Comparison of ENCODE assay signal across 11 mouse cellular contexts in genomic region chr12:71885717-71886116, GRCm38 (mm10). TPM values are rescaled to one million over a fixed set of nuclear protein-coding genes. Genes with fewer than 3 reads are reported as not detected.
A peak's percentile ranks its signal among the peaks of the same experiment; 100 is the strongest.
DNase-seq lines count a peak whose midpoint lies in the region; ATAC-seq and TF ChIP-seq lines count a peak whose summit lies in the region.
"Had no signal": no experiment of that assay in that cellular context is flagged by ENCODE, and none has a peak within 500 bp of the region (broad histone marks: within the 10 kb centered on the region; RNA-seq: fewer than 3 reads in every experiment).

No protein-coding gene starts in this region.

- WGBS in liver, embryonic 15.5 days (ENCODE audit: insufficient replicate concordance), result 72% methylated on average over 4 of the region's 4 CpGs
- 69% methylated on average over 4 of the region's 4 CpGs for WGBS in liver, embryonic 11.5 days
- WGBS in small intestine, adult 2 months, result 16% methylated on average over 4 of the region's 4 CpGs

- H3K9ac ChIP-seq in liver, embryonic 15.5 days, result no peak overlapping the region
- H3K9ac ChIP-seq in liver, embryonic 11.5 days (ENCODE audit: low read depth, low read length), result no peak overlapping the region
- H3K9ac ChIP-seq: forebrain, postnatal 0 days; limb, embryonic 13.5 days had no signal

- no peaks in the 10 kb centered on the region for H3K27me3 ChIP-seq in liver, embryonic 15.5 days
- H3K27me3 ChIP-seq in liver, embryonic 11.5 days (replicated peaks; ENCODE audit: control insufficient read depth, insufficient read depth, low read length), result no peaks in the 10 kb centered on the region
- no peaks in the 10 kb centered on the region for H3K27me3 ChIP-seq in small intestine, adult 2 months (ENCODE audit: control insufficient read depth, insufficient read depth, low read length)
- H3K27me3 ChIP-seq: limb, embryonic 13.5 days had no signal

- no peaks in the 10 kb centered on the region; the same call in 1 of the 2 replicates for H3K36me3 ChIP-seq in liver, embryonic 15.5 days (replicated peaks)
- no peaks in the 10 kb centered on the region; the same call in 1 of the 2 replicates for H3K36me3 ChIP-seq in liver, embryonic 11.5 days (ENCODE audit: control insufficient read depth, insufficient read depth, low read length)
- no peaks in the 10 kb centered on the region for H3K36me3 ChIP-seq in small intestine, adult 2 months (ENCODE audit: control insufficient read depth, insufficient read depth, low read length)
- H3K36me3 ChIP-seq: limb, embryonic 13.5 days had no signal

- H3K4me2 ChIP-seq in liver, embryonic 15.5 days, result 0 out of 2 replicates have a peak overlapping the region, but pooled peaks have one; percentile 6
- H3K4me2 ChIP-seq in liver, embryonic 11.5 days, result no peak overlapping the region
- H3K4me2 ChIP-seq: limb, embryonic 13.5 days had no signal

- H3K4me1 ChIP-seq in liver, embryonic 15.5 days (replicated peaks), result peaks cover 82% of the 10 kb centered on the region
- peaks cover 71% of the 10 kb centered on the region for H3K4me1 ChIP-seq in liver, embryonic 11.5 days (replicated peaks; ENCODE audit: control insufficient read depth, insufficient read depth, low read length)
- peaks cover 51% of the 10 kb centered on the region; the same call in 1 of the 2 replicates for H3K4me1 ChIP-seq in small intestine, adult 2 months (ENCODE audit: control insufficient read depth, insufficient read depth, insufficient read length, low read length)

- no peak for TF ChIP-seq POLR2A in small intestine, adult 2 months (IDR thresholded peaks at IDR 0.05; ENCODE audit: low read depth, low read length)

- no peak overlapping the region for H3K4me3 ChIP-seq in liver, embryonic 15.5 days (replicated peaks)
- H3K4me3 ChIP-seq in liver, embryonic 11.5 days (ENCODE audit: low read depth, low read length), result no peak overlapping the region
- no peak overlapping the region for H3K4me3 ChIP-seq in small intestine, adult 2 months (ENCODE audit: low read depth, low read length)
- H3K4me3 ChIP-seq: limb, embryonic 13.5 days had no signal

- no peak for ATAC-seq in liver, embryonic 15.5 days (ENCODE audit: insufficient read depth)
- ATAC-seq in liver, embryonic 11.5 days (replicated peaks; ENCODE audit: low FRiP score), result no peak
- ATAC-seq: forebrain, postnatal 0 days had no signal

- no peak for DNase-seq in liver, embryonic 11.5 days (ENCODE audit: low spot score)
- peak; percentile 86 for DNase-seq in heart, adult 9 months (ENCODE audit: low spot score in 2 of 2)
- peak; percentile 42 to 54 for DNase-seq in kidney, postnatal 25 days
- no peak for DNase-seq in frontal cortex, adult 2 months (ENCODE audit: extremely low spot score in 1 of 2, low spot score in 1 of 2)
- no peak for DNase-seq in cerebellum, adult 11 months
- no peak for DNase-seq in urinary bladder, postnatal 4 days (ENCODE audit: low spot score in 2 of 2)
- DNase-seq: cerebellum, adult 9-10 months; forebrain, postnatal 0 days had no signal

- H3K9me3 ChIP-seq in liver, embryonic 15.5 days (replicated peaks), result no peaks in the 10 kb centered on the region
- no peaks in the 10 kb centered on the region for H3K9me3 ChIP-seq in liver, embryonic 11.5 days (ENCODE audit: control insufficient read depth, low read length)
- H3K9me3 ChIP-seq: limb, embryonic 13.5 days had no signal

- peak overlapping the region; percentile 16; the same call in 1 of the 2 replicates for H3K27ac ChIP-seq in liver, embryonic 15.5 days (replicated peaks)
- H3K27ac ChIP-seq in liver, embryonic 11.5 days (ENCODE audit: low read depth, low read length), result no peak overlapping the region
- peak overlapping the region; percentile 80 for H3K27ac ChIP-seq in small intestine, adult 2 months (ENCODE audit: insufficient read depth, low read depth, low read length)
- H3K27ac ChIP-seq: limb, embryonic 13.5 days had no signal

- TF ChIP-seq CTCF in small intestine, adult 2 months (IDR thresholded peaks at IDR 0.05; ENCODE audit: extremely low read depth, insufficient read length, insufficient replicate concordance, low read depth, low read length), result no peak

RNA-seq across cellular contexts. Expression of gene Daam1, which starts 54.8 kb away (rescaled TPM):
- 8.8 and 9.2 TPM in 2 replicates for polyA plus RNA-seq in liver, embryonic 15.5 days (2015; fragmentation: Nextera tagmentation; extraction: Ambion mirVana)
- 15.2 and 16.4 TPM in 2 replicates for polyA plus RNA-seq in liver, embryonic 11.5 days (2014; fragmentation: Nextera tagmentation; extraction: Ambion mirVana)
- polyA plus RNA-seq in small intestine, adult 2 months (2012; rRNA removed), result 1.2 and 2.4 TPM in 2 replicates
- polyA plus RNA-seq in frontal cortex, adult 2 months (2012; rRNA removed), result 25.5 and 27.2 TPM in 2 replicates

Comparison
In these comparisons a context has a peak if more than half of its experiments do, and no peak if none do; other contexts are left out.
1. DNase-seq: peak in heart, adult 9 months (2 of 2) and kidney, postnatal 25 days (2 of 2); none in liver, embryonic 11.5 days (single experiment), frontal cortex, adult 2 months (0 of 2), cerebellum, adult 11 months (single experiment) and urinary bladder, postnatal 4 days (0 of 2).